Mouse (Mus musculus): ENCODE results near the gene Pkp4. TPM values are rescaled to one million over a fixed set of nuclear protein-coding genes. Genes with fewer than 3 reads are reported as not detected.
"Not testable (repeated sequence)": the region's sequence is repeated elsewhere in the genome, so short reads cannot be mapped to it uniquely, and the experiment has no call there.

Pkp4 gene
- polyA plus RNA-seq, 1 experiment from 2014 or later: 30.8 TPM

- no peaks in the 10 kb centered on the region for H3K27me3 ChIP-seq
- ATAC-seq (ENCODE audit: borderline replicate concordance, extremely low read depth, low FRiP score, low TSS enrichment): no peak
- H3K4me2 ChIP-seq: no peak overlapping the region
- H3K9ac ChIP-seq: no peak overlapping the region
- no peaks in the 10 kb centered on the region for H3K4me1 ChIP-seq
- H3K27ac ChIP-seq: no peak overlapping the region
- no peak overlapping the region for H3K4me3 ChIP-seq
- no peaks in the 10 kb centered on the region for H3K9me3 ChIP-seq
- 85% methylated on average over 2 of the region's 2 CpGs for WGBS
- no peaks in the 10 kb centered on the region for H3K36me3 ChIP-seq
Observed at GRCm38 (mm10) chr2:59373113-59373512, 212.5 kb downstream of the Pkp4 start.

GRCm38 (mm10) chr2:59378096-59378495 lies 217.4 kb downstream of the Pkp4 start:
- H3K4me3 ChIP-seq: no peak overlapping the region
- no peak overlapping the region for H3K27ac ChIP-seq
- WGBS: 90% methylated on average over 9 of the region's 9 CpGs
- H3K4me1 ChIP-seq: no peaks in the 10 kb centered on the region
- no peaks in the 10 kb centered on the region for H3K9me3 ChIP-seq
- no peak overlapping the region for H3K4me2 ChIP-seq
- no peak overlapping the region for H3K9ac ChIP-seq
- H3K36me3 ChIP-seq: no peaks in the 10 kb centered on the region
- H3K27me3 ChIP-seq: no peaks in the 10 kb centered on the region
- no peak for ATAC-seq (ENCODE audit: borderline replicate concordance, extremely low read depth, low FRiP score, low TSS enrichment)

DNA sequence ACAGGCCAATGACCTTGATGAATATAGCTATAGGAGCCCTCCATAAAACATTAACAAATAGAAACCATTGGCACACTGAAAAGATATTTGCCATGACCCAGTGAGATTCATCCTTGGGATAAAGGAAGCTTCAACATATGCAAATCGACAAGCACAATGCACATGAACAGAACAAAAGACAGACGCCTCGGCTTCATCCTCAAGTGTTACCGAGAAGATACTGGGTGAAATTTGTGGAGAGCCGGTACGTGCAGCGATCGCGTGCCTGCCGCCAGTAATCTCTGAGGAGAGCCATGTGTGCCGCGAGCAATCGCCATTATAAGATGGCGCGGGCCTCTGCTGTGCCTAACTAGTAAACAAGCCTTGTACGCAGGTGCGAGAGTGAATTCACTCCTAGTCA lies 218.2 kb downstream of the Pkp4 start:
- H3K9me3 ChIP-seq; H3K4me3 ChIP-seq; H3K4me1 ChIP-seq; H3K27ac ChIP-seq; H3K9ac ChIP-seq; H3K4me2 ChIP-seq; H3K27me3 ChIP-seq; ATAC-seq (ENCODE audit: borderline replicate concordance, extremely low read depth, low FRiP score, low TSS enrichment); H3K36me3 ChIP-seq: not testable (repeated sequence)
- whole genome bisulfite sequencing: 97% methylated on average over 17 of the region's 17 CpGs

GRCm38 (mm10) chr2:59383231-59383630 lies 222.6 kb downstream of the Pkp4 start:
- Histone ChIP-seq H3K4me2 (no peak overlapping the region), H3K9me3 (no peaks in the 10 kb centered on the region), H3K36me3 (no peaks in the 10 kb centered on the region), H3K27me3 (no peaks in the 10 kb centered on the region), H3K27ac (no peak overlapping the region), H3K4me1 (peaks cover 2% of the 10 kb centered on the region; the same call in 1 of the 2 replicates), H3K4me3 (no peak overlapping the region), H3K9ac (no peak overlapping the region)
- no peak for ATAC-seq (ENCODE audit: borderline replicate concordance, extremely low read depth, low FRiP score, low TSS enrichment)
- 96% methylated on average over 17 of the region's 17 CpGs for WGBS

GRCm38 (mm10) chr2:59383852-59384776 lies 223.5 kb downstream of the Pkp4 start:
- ATAC-seq (ENCODE audit: borderline replicate concordance, extremely low read depth, low FRiP score, low TSS enrichment): no peak
- H3K36me3 ChIP-seq: no peaks in the 10 kb centered on the region
- H3K27me3 ChIP-seq: no peaks in the 10 kb centered on the region
- H3K9me3 ChIP-seq: no peaks in the 10 kb centered on the region
- no peak overlapping the region for H3K4me2 ChIP-seq
- 81% methylated on average over 10 of the region's 10 CpGs for WGBS
- no peak overlapping the region for H3K4me3 ChIP-seq
- peaks cover 2% of the 10 kb centered on the region; the same call in 1 of the 2 replicates for H3K4me1 ChIP-seq
- H3K27ac ChIP-seq: no peak overlapping the region
- H3K9ac ChIP-seq: no peak overlapping the region

DNA sequence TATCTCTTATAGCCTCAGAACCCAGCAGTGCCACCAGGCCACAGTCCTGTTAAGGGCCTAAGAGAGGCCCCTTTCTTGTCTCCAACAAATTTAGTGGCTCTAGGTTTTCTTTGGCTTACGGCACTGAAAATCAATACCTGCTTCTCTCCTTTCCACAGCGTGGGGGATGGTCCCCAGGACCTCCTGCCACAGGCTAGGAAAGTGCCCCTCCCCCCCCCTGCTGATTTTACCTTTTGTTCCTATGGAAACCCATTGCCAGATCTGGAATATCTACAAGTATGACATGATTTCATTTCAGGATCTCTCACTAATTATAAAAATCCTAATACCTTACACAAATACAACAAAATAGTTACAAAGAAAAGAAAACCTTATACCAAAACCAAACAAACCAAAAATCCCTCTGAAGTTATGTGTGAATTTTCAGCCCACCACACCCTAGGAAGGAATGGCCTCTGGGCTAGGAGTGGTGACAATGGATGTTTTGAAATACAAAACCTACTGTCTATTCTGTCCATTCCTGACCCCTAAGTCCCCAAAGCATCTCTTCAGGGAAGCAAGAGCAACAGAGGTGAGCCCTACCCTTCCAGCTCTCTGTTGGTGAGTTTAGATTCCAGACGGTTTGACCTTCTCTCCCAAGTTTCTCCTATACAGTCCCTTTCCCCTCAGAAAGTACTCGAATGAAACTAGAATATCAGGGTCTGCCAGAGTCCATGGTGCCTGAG lies 224.7 kb downstream of the Pkp4 start:
- Histone ChIP-seq H3K9ac (no peak overlapping the region), H3K9me3 (no peaks in the 10 kb centered on the region), H3K4me2 (no peak overlapping the region), H3K27ac (no peak overlapping the region), H3K36me3 (no peaks in the 10 kb centered on the region), H3K4me3 (no peak overlapping the region), H3K4me1 (peaks cover 2% of the 10 kb centered on the region; the same call in 1 of the 2 replicates), H3K27me3 (no peaks in the 10 kb centered on the region)
- no peak for ATAC-seq (ENCODE audit: borderline replicate concordance, extremely low read depth, low FRiP score, low TSS enrichment)
- WGBS: 53% methylated on average over 4 of the region's 4 CpGs

DNA sequence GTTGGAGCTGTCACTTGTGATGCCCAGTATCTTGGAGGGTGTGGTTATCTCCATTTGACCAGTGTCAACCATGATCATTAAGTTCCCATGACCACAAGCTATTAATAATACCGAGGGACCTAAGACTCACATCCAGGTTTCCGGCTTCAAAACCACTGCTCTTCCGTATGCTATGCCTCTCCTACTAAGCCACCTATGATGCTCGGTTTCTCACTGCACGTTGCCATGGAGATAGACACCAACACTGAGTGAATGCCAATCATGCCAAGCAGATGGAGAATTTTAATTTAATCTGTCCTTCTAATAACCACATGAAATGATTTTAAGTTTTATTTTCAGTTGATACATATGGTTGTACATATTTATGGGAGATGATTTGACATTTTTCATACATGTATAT lies 229.3 kb downstream of the Pkp4 start:
- peaks cover 2% of the 10 kb centered on the region; the same call in 1 of the 2 replicates for H3K4me1 ChIP-seq
- no peaks in the 10 kb centered on the region for H3K9me3 ChIP-seq
- H3K27ac ChIP-seq: no peak overlapping the region
- H3K27me3 ChIP-seq: no peaks in the 10 kb centered on the region
- H3K4me2 ChIP-seq: no peak overlapping the region
- WGBS: 81% methylated on average over 5 of the region's 5 CpGs
- H3K36me3 ChIP-seq: no peaks in the 10 kb centered on the region
- no peak overlapping the region for H3K9ac ChIP-seq
- no peak overlapping the region for H3K4me3 ChIP-seq
- ATAC-seq (ENCODE audit: borderline replicate concordance, extremely low read depth, low FRiP score, low TSS enrichment): no peak

DNA sequence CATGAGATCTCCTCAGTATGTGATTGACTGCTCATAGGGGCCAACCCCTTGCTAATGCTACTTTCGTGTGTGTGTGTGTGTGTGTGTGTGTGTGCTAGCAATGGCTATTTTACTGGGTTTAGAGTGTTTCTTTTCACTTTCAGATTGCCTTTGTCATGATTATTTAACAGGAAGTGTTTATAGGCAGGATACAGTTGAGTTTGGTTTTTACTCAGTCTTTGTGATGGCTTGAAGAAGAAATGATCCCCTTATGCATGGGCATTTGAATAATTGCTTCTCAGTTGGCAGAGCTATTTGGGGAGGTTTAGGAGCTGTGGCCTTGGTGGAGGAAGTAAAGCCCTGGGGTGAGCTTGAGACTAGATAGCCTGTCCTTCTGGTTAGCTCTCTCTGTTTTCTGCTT lies 232.5 kb downstream of the Pkp4 start:
- no peak overlapping the region for H3K4me3 ChIP-seq
- no peaks in the 10 kb centered on the region for H3K4me1 ChIP-seq
- no peaks in the 10 kb centered on the region for H3K9me3 ChIP-seq
- no peak for ATAC-seq (ENCODE audit: borderline replicate concordance, extremely low read depth, low FRiP score, low TSS enrichment)
- no peaks in the 10 kb centered on the region for H3K36me3 ChIP-seq
- H3K27me3 ChIP-seq: no peaks in the 10 kb centered on the region
- H3K4me2 ChIP-seq: no peak overlapping the region
- H3K9ac ChIP-seq: no peak overlapping the region
- WGBS: 75% methylated on average over 1 of the region's 1 CpGs
- H3K27ac ChIP-seq: no peak overlapping the region

DNA sequence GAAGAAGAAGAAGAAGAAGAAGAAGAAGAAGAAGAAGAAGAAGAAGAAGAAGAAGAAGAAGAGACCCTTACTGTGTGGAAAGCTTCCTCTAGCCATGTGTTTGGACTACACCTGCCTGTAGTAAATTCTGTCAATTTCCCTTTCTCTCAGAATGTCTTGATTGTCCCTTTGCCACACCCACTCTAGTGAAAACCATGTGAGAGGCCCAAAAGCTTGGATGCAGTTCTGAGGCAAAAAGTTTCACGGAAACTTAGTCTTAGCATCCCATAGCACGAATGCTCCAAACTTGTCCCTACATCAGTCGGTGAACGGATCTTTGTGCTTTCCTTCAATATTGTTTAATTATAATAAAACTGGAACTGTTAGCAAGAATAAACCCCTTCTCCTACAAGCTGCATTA lies 234.0 kb downstream of the Pkp4 start:
- no peak overlapping the region for H3K9ac ChIP-seq
- H3K4me3 ChIP-seq: no peak overlapping the region
- ATAC-seq (ENCODE audit: borderline replicate concordance, extremely low read depth, low FRiP score, low TSS enrichment): no peak
- WGBS: 94% methylated on average over 4 of the region's 4 CpGs
- no peak overlapping the region for H3K27ac ChIP-seq
- no peaks in the 10 kb centered on the region for H3K27me3 ChIP-seq
- H3K4me1 ChIP-seq: no peaks in the 10 kb centered on the region
- H3K4me2 ChIP-seq: no peak overlapping the region
- H3K9me3 ChIP-seq: no peaks in the 10 kb centered on the region
- no peaks in the 10 kb centered on the region for H3K36me3 ChIP-seq

- H3K27me3 ChIP-seq; H3K27ac ChIP-seq; ATAC-seq (ENCODE audit: borderline replicate concordance, extremely low read depth, low FRiP score, low TSS enrichment); H3K4me1 ChIP-seq; H3K4me2 ChIP-seq; H3K36me3 ChIP-seq; H3K9ac ChIP-seq; H3K4me3 ChIP-seq; H3K9me3 ChIP-seq: not testable (repeated sequence)
- 81% methylated on average over 1 of the region's 1 CpGs for WGBS
Observed at GRCm38 (mm10) chr2:59395160-59395650, 234.6 kb downstream of the Pkp4 start.

- no peaks in the 10 kb centered on the region for H3K27me3 ChIP-seq
- 0 out of 2 replicates have a peak, but pooled peaks cover 3% of the 10 kb centered on the region for H3K4me1 ChIP-seq
- H3K27ac ChIP-seq: no peak overlapping the region
- ATAC-seq (ENCODE audit: borderline replicate concordance, extremely low read depth, low FRiP score, low TSS enrichment): no peak
- H3K4me2 ChIP-seq: no peak overlapping the region
- whole genome bisulfite sequencing: 83% methylated on average over 1 of the region's 1 CpGs
- H3K9ac ChIP-seq: no peak overlapping the region
- no peaks in the 10 kb centered on the region for H3K36me3 ChIP-seq
- no peak overlapping the region for H3K4me3 ChIP-seq
- H3K9me3 ChIP-seq: no peaks in the 10 kb centered on the region
Observed at GRCm38 (mm10) chr2:59396555-59396954, 235.9 kb downstream of the Pkp4 start.

GRCm38 (mm10) chr2:59397531-59397930 lies 236.9 kb downstream of the Pkp4 start:
- no peak overlapping the region for H3K4me2 ChIP-seq
- no peaks in the 10 kb centered on the region for H3K27me3 ChIP-seq
- H3K36me3 ChIP-seq: no peaks in the 10 kb centered on the region
- H3K27ac ChIP-seq: no peak overlapping the region
- H3K9me3 ChIP-seq: no peaks in the 10 kb centered on the region
- no peak overlapping the region for H3K9ac ChIP-seq
- H3K4me1 ChIP-seq: 0 out of 2 replicates have a peak, but pooled peaks cover 5% of the 10 kb centered on the region
- H3K4me3 ChIP-seq: no peak overlapping the region
- no peak for ATAC-seq (ENCODE audit: borderline replicate concordance, extremely low read depth, low FRiP score, low TSS enrichment)

Measured in lung, embryonic 15.5 days (tissue).